Mouse (Mus musculus) gastrocnemius, postnatal 4 days (tissue): Measurements from ENCODE around the gene Fam168a. TPM values are rescaled to one million over a fixed set of nuclear protein-coding genes. Genes with fewer than 3 reads are reported as not detected.
"Not testable (repeated sequence)": the region's sequence is repeated elsewhere in the genome, so short reads cannot be mapped to it uniquely, and the experiment has no call there.

ENCODE experiments used
- DNase-seq, 2 experiments: peaks; one replicate each; pipeline ENCODE4 v3.0.0; 2021 to 2022; ENCODE audit warnings: low spot score in 2 of 2, mixed read lengths in 2 of 2
- total RNA-seq, 2 experiments: library from RNA; stranded (reverse); gene quantifications; 2 replicates each; pipeline ENCODE4 v1.2.3; 2021

Gene Fam168a
- total RNA-seq, 2 experiments from 2014 or later = 65.7 to 67.8 TPM

- DNase-seq = no peak
These were observed 6.4 kb upstream of the Fam168a start for GRCm38 (mm10) chr7:100699771-100700770.

- peak in 1 of 2 experiments; percentile 40 for DNase-seq
These were observed 547 bp downstream of the Fam168a start for GRCm38 (mm10) chr7:100706883-100707480.

- DNase-seq = no peak
These were observed 12.3 kb downstream of the Fam168a start for GRCm38 (mm10) chr7:100718741-100719140.

- peak in 1 of 2 experiments; percentile 10 for DNase-seq
These were observed 15.8 kb downstream of the Fam168a start for GRCm38 (mm10) chr7:100722268-100722667.

GRCm38 (mm10) chr7:100723453-100724294, 17.2 kb downstream of the Fam168a start:
- no peak for DNase-seq

GRCm38 (mm10) chr7:100727538-100728085, 21.2 kb downstream of the Fam168a start:
- DNase-seq = no peak

- no peak for DNase-seq
These were observed 23.3 kb downstream of the Fam168a start for GRCm38 (mm10) chr7:100729778-100730177.

GRCm38 (mm10) chr7:100732341-100733050, 26.1 kb downstream of the Fam168a start:
- DNase-seq = no peak

- DNase-seq = peak in 1 of 2 experiments; percentile 14
These were observed 26.8 kb downstream of the Fam168a start for GRCm38 (mm10) chr7:100733051-100733813.

GRCm38 (mm10) chr7:100734201-100734600, 27.8 kb downstream of the Fam168a start:
- DNase-seq = no peak

GRCm38 (mm10) chr7:100734905-100735304, 28.5 kb downstream of the Fam168a start:
- DNase-seq = not testable (repeated sequence)

GRCm38 (mm10) chr7:100736131-100736530, 29.7 kb downstream of the Fam168a start:
- no peak for DNase-seq

- no peak for DNase-seq
These were observed 37.9 kb downstream of the Fam168a start for GRCm38 (mm10) chr7:100744372-100744771.

- DNase-seq = no peak
These were observed 43.7 kb downstream of the Fam168a start for GRCm38 (mm10) chr7:100750101-100750500.

GRCm38 (mm10) chr7:100758718-100759117, 52.3 kb downstream of the Fam168a start:
- DNase-seq = no peak

GRCm38 (mm10) chr7:100762726-100763125, 56.3 kb downstream of the Fam168a start:
- DNase-seq = no peak

- no peak for DNase-seq
These were observed 61.1 kb downstream of the Fam168a start for GRCm38 (mm10) chr7:100767568-100767967.

GRCm38 (mm10) chr7:100768009-100768408, 61.6 kb downstream of the Fam168a start:
- DNase-seq = no peak

- no peak for DNase-seq
These were observed 63.2 kb downstream of the Fam168a start for GRCm38 (mm10) chr7:100769534-100770083.
